Mouse (Mus musculus): Measurements from ENCODE around the gene Kif15. TPM values are rescaled to one million over a fixed set of nuclear protein-coding genes. Genes with fewer than 3 reads are reported as not detected.

Gene Kif15
- total RNA-seq (2017) = 192 and 228 TPM in 2 replicates

GRCm38 (mm10) chr9:122950643-122951475 lies at the start of gene Kif15, which contains the start of gene 1110059G10Rik:
Kif15 (plus strand) TSS chr9:122951046.
1110059G10Rik (minus strand) TSS chr9:122951000.
- ATAC-seq (replicated peaks in 1 of 2; ENCODE audit: insufficient read depth in 1 of 2, low FRiP score in 2 of 2, low TSS enrichment in 1 of 2, low read depth in 1 of 2, poor library complexity in 2 of 2, severe bottlenecking in 2 of 2) = peak; percentile 96

DNA sequence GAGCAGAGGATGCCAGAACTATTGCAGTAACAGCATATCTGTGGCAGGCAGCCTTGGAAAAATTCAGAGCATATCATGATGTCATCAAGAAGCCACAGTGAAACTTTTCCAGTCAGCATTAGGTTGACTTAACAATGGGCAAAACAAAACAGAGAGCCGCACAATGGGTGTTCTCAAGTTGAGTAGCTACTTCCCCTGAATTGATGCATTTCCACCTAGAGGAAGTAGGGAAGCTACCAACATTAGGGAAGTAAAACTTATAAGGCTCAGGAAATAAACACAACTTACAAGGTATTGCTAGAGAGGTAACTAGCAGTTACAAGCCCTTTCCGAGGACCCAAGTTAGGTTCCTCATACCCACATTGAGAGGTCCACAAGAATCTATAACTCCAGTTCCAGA lies 49.8 kb upstream of the Kif15 start:
- ATAC-seq (replicated peaks in 1 of 2; ENCODE audit: insufficient read depth in 1 of 2, low FRiP score in 2 of 2, low TSS enrichment in 1 of 2, low read depth in 1 of 2, poor library complexity in 2 of 2, severe bottlenecking in 2 of 2) = no peak

DNA sequence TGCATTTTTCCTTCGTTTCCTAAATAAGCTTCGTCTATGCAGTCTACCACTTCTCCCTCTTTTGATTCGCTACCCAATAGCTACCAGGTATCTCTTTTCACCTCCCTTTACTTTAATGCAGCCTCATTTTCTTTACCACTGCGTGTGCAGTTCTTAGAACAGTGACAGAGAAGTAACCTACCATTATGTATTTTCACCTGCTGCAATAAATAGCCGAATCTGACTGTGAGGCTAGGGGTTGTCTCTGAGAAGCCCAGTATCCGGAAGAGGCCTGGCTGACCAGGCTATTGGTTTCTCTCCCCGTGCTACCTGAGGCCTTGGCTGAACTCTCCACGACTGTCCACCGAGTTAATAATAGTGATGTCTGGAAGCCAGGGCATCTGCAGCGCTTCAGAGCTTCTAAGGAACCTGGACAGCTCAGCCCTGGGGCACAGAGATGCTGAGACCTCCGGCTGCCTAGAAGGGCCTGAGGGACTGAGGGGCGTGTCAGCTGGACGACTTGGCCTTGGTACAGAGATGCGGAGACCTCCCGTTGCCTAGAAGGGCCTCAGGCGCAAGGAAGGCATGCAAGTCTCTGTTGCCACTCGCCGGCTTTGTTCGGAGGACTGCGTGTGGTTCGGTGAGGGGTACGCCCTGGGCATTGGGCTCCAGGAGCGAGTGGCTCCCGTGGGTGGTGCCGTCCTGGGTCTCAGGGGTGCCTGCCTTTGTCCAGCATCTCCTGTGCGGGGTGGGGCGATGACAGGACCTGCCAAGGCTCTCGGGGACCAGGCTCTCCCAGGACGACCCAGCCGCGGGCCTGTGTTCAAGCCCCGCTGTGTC lies 47.9 kb upstream of the Kif15 start:
- peak; percentile 81 to 90 for ATAC-seq (replicated peaks in 1 of 2; ENCODE audit: insufficient read depth in 1 of 2, low FRiP score in 2 of 2, low TSS enrichment in 1 of 2, low read depth in 1 of 2, poor library complexity in 2 of 2, severe bottlenecking in 2 of 2)

DNA sequence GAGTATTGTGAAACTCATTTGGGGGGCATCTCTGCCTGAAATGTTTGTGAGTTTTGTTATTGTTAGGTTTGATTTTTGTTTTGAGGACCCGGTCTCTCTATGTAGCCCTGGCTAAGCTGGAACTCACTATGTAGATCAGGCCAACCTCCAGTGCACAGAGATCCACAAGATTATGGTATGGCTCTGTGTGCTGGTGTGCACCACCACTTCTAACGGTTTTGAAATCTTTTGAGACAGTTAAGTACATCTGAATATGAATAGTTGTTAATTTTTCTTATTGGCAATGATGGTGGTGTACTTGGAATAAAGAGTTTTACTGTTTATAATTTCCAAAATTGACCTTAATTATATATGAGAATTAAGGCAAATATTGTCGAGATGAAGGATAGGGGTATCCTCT lies 28.4 kb upstream of the Kif15 start:
- ATAC-seq (replicated peaks in 1 of 2; ENCODE audit: insufficient read depth in 1 of 2, low FRiP score in 2 of 2, low TSS enrichment in 1 of 2, low read depth in 1 of 2, poor library complexity in 2 of 2, severe bottlenecking in 2 of 2) = no peak

DNA sequence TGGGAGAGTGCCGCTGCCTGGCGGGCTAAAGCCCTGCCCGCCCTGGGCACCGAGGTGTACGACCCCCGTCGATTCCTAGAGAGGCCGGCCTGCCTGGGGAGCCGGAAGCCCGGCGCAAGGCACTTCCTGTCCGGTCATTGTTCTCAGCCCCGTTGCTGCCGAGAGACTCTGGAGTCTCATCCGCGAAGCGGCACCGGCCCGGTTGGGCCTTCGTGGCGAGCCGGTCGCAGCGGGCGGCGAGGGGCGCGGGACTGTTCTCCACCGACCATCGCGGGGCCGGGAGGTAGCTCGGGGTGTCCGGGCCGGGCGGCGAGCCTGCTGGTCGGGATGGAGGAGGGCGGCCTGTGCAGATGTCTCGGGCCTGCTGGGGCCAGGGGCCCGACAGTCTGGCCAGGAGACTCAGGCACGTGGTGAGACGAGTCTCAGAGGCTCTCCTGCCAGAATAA lies 27.9 kb upstream of the Kif15 start, which contains the start of gene Zfp105:
Gene Zfp105, plus strand, starts transcription at position 137 of the 446 bp plus-strand sequence.
- ATAC-seq (replicated peaks in 1 of 2; ENCODE audit: insufficient read depth in 1 of 2, low FRiP score in 2 of 2, low TSS enrichment in 1 of 2, low read depth in 1 of 2, poor library complexity in 2 of 2, severe bottlenecking in 2 of 2) = 0 out of 4 replicates have a peak, but pooled peaks of 1 of the 2 experiments have one; percentile 14

- ATAC-seq (replicated peaks in 1 of 2; ENCODE audit: insufficient read depth in 1 of 2, low FRiP score in 2 of 2, low TSS enrichment in 1 of 2, low read depth in 1 of 2, poor library complexity in 2 of 2, severe bottlenecking in 2 of 2) = no peak
Observed at GRCm38 (mm10) chr9:122928915-122929314, 21.9 kb upstream of the Kif15 start.

- peak; percentile 82 to 85; a peak in 3 of 4 replicates for ATAC-seq (replicated peaks in 1 of 2; ENCODE audit: insufficient read depth in 1 of 2, low FRiP score in 2 of 2, low TSS enrichment in 1 of 2, low read depth in 1 of 2, poor library complexity in 2 of 2, severe bottlenecking in 2 of 2)
Observed at GRCm38 (mm10) chr9:122998406-122999192, 47.8 kb downstream of the Kif15 start.

GRCm38 (mm10) chr9:122999193-122999586 lies 48.3 kb downstream of the Kif15 start:
- ATAC-seq (replicated peaks in 1 of 2; ENCODE audit: insufficient read depth in 1 of 2, low FRiP score in 2 of 2, low TSS enrichment in 1 of 2, low read depth in 1 of 2, poor library complexity in 2 of 2, severe bottlenecking in 2 of 2) = no peak

GRCm38 (mm10) chr9:123004718-123005117 lies 53.9 kb downstream of the Kif15 start:
- no peak for ATAC-seq (replicated peaks in 1 of 2; ENCODE audit: insufficient read depth in 1 of 2, low FRiP score in 2 of 2, low TSS enrichment in 1 of 2, low read depth in 1 of 2, poor library complexity in 2 of 2, severe bottlenecking in 2 of 2)

GRCm38 (mm10) chr9:123006071-123006470 lies 55.2 kb downstream of the Kif15 start:
- ATAC-seq (replicated peaks in 1 of 2; ENCODE audit: insufficient read depth in 1 of 2, low FRiP score in 2 of 2, low TSS enrichment in 1 of 2, low read depth in 1 of 2, poor library complexity in 2 of 2, severe bottlenecking in 2 of 2) = no peak; a peak in 1 of 4 replicates

- ATAC-seq (replicated peaks in 1 of 2; ENCODE audit: insufficient read depth in 1 of 2, low FRiP score in 2 of 2, low TSS enrichment in 1 of 2, low read depth in 1 of 2, poor library complexity in 2 of 2, severe bottlenecking in 2 of 2) = peak; percentile 87 to 90
Observed at GRCm38 (mm10) chr9:123020995-123021631, 70.3 kb downstream of the Kif15 start, which contains the start of gene Tmem42. Tmem42 (plus strand) TSS chr9:123021326.

DNA sequence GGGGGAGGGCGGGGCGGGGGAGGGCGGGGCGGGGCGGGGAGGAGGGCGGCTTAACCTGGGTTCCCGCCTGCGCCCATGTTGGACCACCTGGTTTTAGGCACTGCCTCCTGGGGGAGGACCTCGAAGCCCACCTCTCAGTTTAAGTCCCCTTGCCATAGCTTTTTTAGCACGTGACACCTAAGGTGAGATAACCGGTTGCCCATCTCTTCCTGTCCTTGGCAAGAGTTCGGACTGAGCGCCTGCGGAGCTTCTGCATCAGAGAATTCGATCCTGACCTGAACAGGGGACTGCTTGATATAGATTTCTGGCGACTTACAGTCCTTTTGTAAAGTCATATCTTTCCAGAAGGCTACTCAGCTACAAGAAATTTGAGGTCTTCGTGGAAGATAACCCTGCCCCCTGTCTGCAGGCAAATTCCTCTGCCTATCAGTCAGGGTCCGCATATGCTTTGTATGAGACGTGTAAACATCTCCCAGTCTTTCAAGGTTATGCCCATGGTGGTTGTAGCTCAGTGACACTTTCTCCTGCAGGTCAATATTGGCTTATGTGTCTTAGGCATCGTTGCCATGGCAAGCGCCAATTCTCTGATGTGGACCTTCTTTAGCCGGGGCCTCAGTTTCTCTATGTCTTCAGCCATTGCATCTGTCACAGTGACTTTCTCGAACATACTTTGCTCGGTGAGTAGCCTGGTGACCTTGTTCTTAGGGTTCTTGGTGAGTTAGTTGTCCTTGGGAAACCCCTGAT lies 71.0 kb downstream of the Kif15 start:
- peak; percentile 12 to 30; a peak in 3 of 4 replicates for ATAC-seq (replicated peaks in 1 of 2; ENCODE audit: insufficient read depth in 1 of 2, low FRiP score in 2 of 2, low TSS enrichment in 1 of 2, low read depth in 1 of 2, poor library complexity in 2 of 2, severe bottlenecking in 2 of 2)

DNA sequence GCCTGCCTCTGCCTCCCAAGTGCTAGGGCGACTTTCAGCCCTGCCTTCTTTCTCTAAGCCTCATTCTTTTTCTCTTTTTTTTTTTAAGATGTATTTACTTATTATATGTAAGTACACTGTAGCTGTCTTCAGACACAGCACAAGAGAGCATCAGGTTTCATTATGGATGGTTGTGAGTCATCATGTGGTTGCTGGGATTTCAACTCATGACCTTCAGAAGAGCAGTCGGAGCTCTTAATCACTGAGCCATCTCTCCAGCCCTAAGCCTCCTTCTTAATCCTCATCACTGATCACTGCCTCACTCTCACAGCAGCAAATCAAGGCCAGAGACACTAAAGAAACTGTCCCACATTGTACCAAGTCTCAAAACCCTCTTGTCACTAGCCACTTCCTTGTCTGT lies 73.4 kb downstream of the Kif15 start:
- ATAC-seq (replicated peaks in 1 of 2; ENCODE audit: insufficient read depth in 1 of 2, low FRiP score in 2 of 2, low TSS enrichment in 1 of 2, low read depth in 1 of 2, poor library complexity in 2 of 2, severe bottlenecking in 2 of 2) = no peak

GRCm38 (mm10) chr9:123031496-123032246 lies 80.8 kb downstream of the Kif15 start:
- ATAC-seq (replicated peaks in 1 of 2; ENCODE audit: insufficient read depth in 1 of 2, low FRiP score in 2 of 2, low TSS enrichment in 1 of 2, low read depth in 1 of 2, poor library complexity in 2 of 2, severe bottlenecking in 2 of 2) = no peak

- ATAC-seq (replicated peaks in 1 of 2; ENCODE audit: insufficient read depth in 1 of 2, low FRiP score in 2 of 2, low TSS enrichment in 1 of 2, low read depth in 1 of 2, poor library complexity in 2 of 2, severe bottlenecking in 2 of 2) = no peak
Observed at GRCm38 (mm10) chr9:123034426-123034825, 83.6 kb downstream of the Kif15 start, which contains the start of gene Tgm4. Tgm4 (plus strand) TSS chr9:123034726.
